Mouse (Mus musculus): ENCODE data around the gene Tmem63b.

DNA sequence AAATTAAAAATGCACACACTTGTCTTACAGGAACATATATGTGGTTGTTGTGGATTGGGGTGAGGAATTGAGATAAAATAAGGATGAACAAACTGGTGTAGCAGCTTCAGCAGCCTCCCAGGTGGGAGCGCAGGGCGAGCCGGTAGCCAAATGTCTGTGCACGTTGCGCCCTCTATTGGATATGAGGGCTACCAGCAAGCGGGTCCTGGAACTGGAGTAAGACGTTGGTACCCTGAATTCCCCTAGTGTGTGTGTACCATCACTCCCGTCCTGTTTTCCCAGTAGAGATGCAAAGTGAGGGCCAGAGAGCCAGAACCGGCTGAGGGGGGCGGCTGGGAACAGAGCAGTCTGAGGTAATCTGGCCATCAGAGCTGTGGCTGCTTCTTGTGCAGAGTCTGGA lies 31.6 kb upstream of the Tmem63b start:
- TF ChIP-seq POLR2A (IDR thresholded peaks at IDR 0.05; ENCODE audit: control insufficient read depth, extremely low read depth, insufficient read depth, low read length, poor library complexity) = no peak
- TF ChIP-seq CTCF (IDR thresholded peaks at IDR 0.05; ENCODE audit: borderline replicate concordance, control insufficient read depth, extremely low read depth, insufficient read depth, low read length, poor library complexity) = peak; percentile 74
